Mouse (Mus musculus) forebrain, embryonic 16.5 days (tissue): ENCODE measurements around the gene Anp32a. TPM values are rescaled to one million over a fixed set of nuclear protein-coding genes. Genes with fewer than 3 reads are reported as not detected.

Source experiments
- ATAC-seq: fragments of 200-750 bp; cut with Nextera tagmentation; 2 replicates; pipeline ENCODE4 v1.8.0; 2017; ENCODE audit warnings: mild to moderate bottlenecking, moderate library complexity
- H3K27ac ChIP-seq: fragments of 300-500 bp; sonication (generic); 2 replicates; pipeline ENCODE4 v1.5.1; 2014; ENCODE audit warnings: low read length, control low read depth
- H3K27me3 ChIP-seq: fragments of 300-500 bp; sonication (generic); replicated peaks from 2 replicates; pipeline ENCODE4 v1.6.1; 2014; ENCODE audit warnings: low read length; ENCODE audit not compliant: control insufficient read depth, insufficient read depth
- H3K36me3 ChIP-seq: fragments of 300-500 bp; sonication (generic); 2 replicates; pipeline ENCODE4 v1.6.1; 2014; ENCODE audit not compliant: control insufficient read depth, insufficient read depth
- H3K4me1 ChIP-seq: fragments of 300-500 bp; sonication (generic); replicated peaks from 2 replicates; pipeline ENCODE4 v1.6.1; 2014; ENCODE audit warnings: low read length; ENCODE audit not compliant: control insufficient read depth, insufficient read depth
- H3K4me2 ChIP-seq: fragments of 300-500 bp; sonication (generic); 2 replicates; pipeline ENCODE4 v1.6.1; 2014; ENCODE audit warnings: mild to moderate bottlenecking, low read length, control low read depth
- H3K4me3 ChIP-seq: fragments of 300-500 bp; sonication (generic); replicated peaks from 2 replicates; pipeline ENCODE4 v1.5.1; 2014; ENCODE audit warnings: mild to moderate bottlenecking, low read length, control low read depth
- H3K9ac ChIP-seq: fragments of 300-500 bp; sonication (generic); replicated peaks from 2 replicates; pipeline ENCODE4 v1.6.1; 2014; ENCODE audit warnings: low read depth, low read length, control low read depth
- H3K9me3 ChIP-seq: fragments of 300-500 bp; sonication (generic); 2 replicates; pipeline ENCODE4 v1.6.1; 2016; ENCODE audit warnings: low read length; ENCODE audit not compliant: control insufficient read depth
- WGBS: fragments of 180-500 bp; shearing (Covaris S2); extraction: QIAGEN DNeasy Blood & Tissue Kit; methylation state at CpG from one replicate; pipeline ENCODE4 v1.1.7; 2014; 5-methylcytosine and 5-hydroxymethylcytosine counted together
- polyA plus RNA-seq: library from polyadenylated mRNA; unstranded; fragments of >200 nt; fragmentation: Nextera tagmentation; extraction: Ambion mirVana; gene quantifications from 2 replicates; pipeline ENCODE4 v1.2.1, GENCODE M21; 2015

Gene Anp32a
- polyA plus RNA-seq, 1 experiment from 2014 or later, result 166 TPM

- Histone ChIP-seq H3K4me3 (no peak overlapping the region), H3K9me3 (0 out of 2 replicates have a peak, but pooled peaks cover 5% of the 10 kb centered on the region), H3K27me3 (no peaks in the 10 kb centered on the region), H3K9ac (no peak overlapping the region), H3K4me2 (no peak overlapping the region), H3K27ac (no peak overlapping the region), H3K4me1 (peaks cover 18% of the 10 kb centered on the region), H3K36me3 (peaks cover 4% of the 10 kb centered on the region; the same call in 1 of the 2 replicates)
- ATAC-seq, result no peak
- 64% methylated on average over 5 of the region's 5 CpGs for WGBS
Observed at GRCm38 (mm10) chr9:62418742-62419141, 77.6 kb downstream of the Anp32a start.

GRCm38 (mm10) chr9:62420261-62420917 lies 79.3 kb downstream of the Anp32a start:
- H3K9me3 ChIP-seq, result 0 out of 2 replicates have a peak, but pooled peaks cover 5% of the 10 kb centered on the region
- ATAC-seq, result no peak
- peaks cover 11% of the 10 kb centered on the region for H3K4me1 ChIP-seq
- H3K36me3 ChIP-seq, result peaks cover 13% of the 10 kb centered on the region; the same call in 1 of the 2 replicates
- 41% methylated on average over 10 of the region's 10 CpGs for WGBS
- no peak overlapping the region for H3K27ac ChIP-seq
- H3K9ac ChIP-seq, result no peak overlapping the region
- no peak overlapping the region for H3K4me2 ChIP-seq
- no peaks in the 10 kb centered on the region for H3K27me3 ChIP-seq
- H3K4me3 ChIP-seq, result no peak overlapping the region

GRCm38 (mm10) chr9:62421027-62421426 lies 79.9 kb downstream of the Anp32a start:
- peak; percentile 41; the same call in 1 of the 2 replicates for ATAC-seq
- Histone ChIP-seq H3K27me3 (no peaks in the 10 kb centered on the region), H3K9me3 (0 out of 2 replicates have a peak, but pooled peaks cover 5% of the 10 kb centered on the region), H3K4me1 (peaks cover 11% of the 10 kb centered on the region), H3K9ac (0 out of 2 replicates have a peak overlapping the region, but pooled peaks have one; percentile 14), H3K27ac (no peak overlapping the region), H3K4me3 (no peak overlapping the region), H3K4me2 (no peak overlapping the region), H3K36me3 (peaks cover 13% of the 10 kb centered on the region; the same call in 1 of the 2 replicates)
- WGBS, result 7% methylated on average over 13 of the region's 13 CpGs

GRCm38 (mm10) chr9:62421911-62422310 lies 80.8 kb downstream of the Anp32a start:
- ATAC-seq, result no peak
- Histone ChIP-seq H3K4me2 (no peak overlapping the region), H3K4me3 (no peak overlapping the region), H3K4me1 (peaks cover 7% of the 10 kb centered on the region; the same call in 1 of the 2 replicates), H3K36me3 (peaks cover 13% of the 10 kb centered on the region), H3K27me3 (no peaks in the 10 kb centered on the region), H3K9ac (no peak overlapping the region), H3K9me3 (0 out of 2 replicates have a peak, but pooled peaks cover 5% of the 10 kb centered on the region), H3K27ac (no peak overlapping the region)
- WGBS, result 96% methylated on average over 6 of the region's 6 CpGs

- ATAC-seq, result no peak
- H3K4me2 ChIP-seq, result no peak overlapping the region
- H3K9ac ChIP-seq, result no peak overlapping the region
- H3K4me1 ChIP-seq, result peaks cover 7% of the 10 kb centered on the region; the same call in 1 of the 2 replicates
- H3K9me3 ChIP-seq, result 0 out of 2 replicates have a peak, but pooled peaks cover 5% of the 10 kb centered on the region
- H3K27me3 ChIP-seq, result no peaks in the 10 kb centered on the region
- WGBS, result 92% methylated on average over 10 of the region's 10 CpGs
- peaks cover 17% of the 10 kb centered on the region for H3K36me3 ChIP-seq
- H3K4me3 ChIP-seq, result no peak overlapping the region
- no peak overlapping the region for H3K27ac ChIP-seq
Observed at GRCm38 (mm10) chr9:62422926-62423325, 81.8 kb downstream of the Anp32a start.

GRCm38 (mm10) chr9:62423871-62424270 lies 82.8 kb downstream of the Anp32a start:
- H3K9me3 ChIP-seq, result 0 out of 2 replicates have a peak, but pooled peaks cover 1% of the 10 kb centered on the region
- peaks cover 7% of the 10 kb centered on the region; the same call in 1 of the 2 replicates for H3K4me1 ChIP-seq
- ATAC-seq, result no peak
- no peak overlapping the region for H3K9ac ChIP-seq
- peaks cover 21% of the 10 kb centered on the region for H3K36me3 ChIP-seq
- 97% methylated on average over 10 of the region's 10 CpGs for WGBS
- no peaks in the 10 kb centered on the region for H3K27me3 ChIP-seq
- no peak overlapping the region for H3K27ac ChIP-seq
- no peak overlapping the region for H3K4me2 ChIP-seq
- no peak overlapping the region for H3K4me3 ChIP-seq

- no peak overlapping the region for H3K4me3 ChIP-seq
- ATAC-seq, result no peak
- H3K9me3 ChIP-seq, result no peaks in the 10 kb centered on the region
- H3K27ac ChIP-seq, result no peak overlapping the region
- H3K4me2 ChIP-seq, result no peak overlapping the region
- H3K27me3 ChIP-seq, result no peaks in the 10 kb centered on the region
- H3K9ac ChIP-seq, result no peak overlapping the region
- 77% methylated on average over 5 of the region's 5 CpGs for WGBS
- H3K4me1 ChIP-seq, result peaks cover 7% of the 10 kb centered on the region; the same call in 1 of the 2 replicates
- peaks cover 27% of the 10 kb centered on the region for H3K36me3 ChIP-seq
Observed at GRCm38 (mm10) chr9:62425265-62425664, 84.2 kb downstream of the Anp32a start.

- no peaks in the 10 kb centered on the region for H3K27me3 ChIP-seq
- no peak overlapping the region for H3K9ac ChIP-seq
- no peaks in the 10 kb centered on the region for H3K9me3 ChIP-seq
- no peak overlapping the region for H3K27ac ChIP-seq
- no peak overlapping the region for H3K4me3 ChIP-seq
- peaks cover 3% of the 10 kb centered on the region; the same call in 1 of the 2 replicates for H3K4me1 ChIP-seq
- no peak overlapping the region for H3K4me2 ChIP-seq
- 94% methylated on average over 19 of the region's 19 CpGs for WGBS
- no peak for ATAC-seq
- peaks cover 33% of the 10 kb centered on the region for H3K36me3 ChIP-seq
Observed at GRCm38 (mm10) chr9:62426021-62426420, 84.9 kb downstream of the Anp32a start.

- no peaks in the 10 kb centered on the region for H3K9me3 ChIP-seq
- no peak for ATAC-seq
- H3K27me3 ChIP-seq, result no peaks in the 10 kb centered on the region
- no peak overlapping the region for H3K4me2 ChIP-seq
- H3K9ac ChIP-seq, result no peak overlapping the region
- no peak overlapping the region for H3K27ac ChIP-seq
- H3K36me3 ChIP-seq, result peaks cover 36% of the 10 kb centered on the region
- no peaks in the 10 kb centered on the region for H3K4me1 ChIP-seq
- H3K4me3 ChIP-seq, result no peak overlapping the region
- 93% methylated on average over 6 of the region's 6 CpGs for WGBS
Observed at GRCm38 (mm10) chr9:62426531-62426930, 85.4 kb downstream of the Anp32a start.
